Mouse (Mus musculus): ENCODE results near the gene Slc16a1. TPM values are rescaled to one million over a fixed set of nuclear protein-coding genes. Genes with fewer than 3 reads are reported as not detected.
"Not testable (repeated sequence)": the region's sequence is repeated elsewhere in the genome, so short reads cannot be mapped to it uniquely, and the experiment has no call there.

Gene Slc16a1
- polyA plus RNA-seq, 1 experiment from 2014 or later: 29.6 TPM

DNA sequence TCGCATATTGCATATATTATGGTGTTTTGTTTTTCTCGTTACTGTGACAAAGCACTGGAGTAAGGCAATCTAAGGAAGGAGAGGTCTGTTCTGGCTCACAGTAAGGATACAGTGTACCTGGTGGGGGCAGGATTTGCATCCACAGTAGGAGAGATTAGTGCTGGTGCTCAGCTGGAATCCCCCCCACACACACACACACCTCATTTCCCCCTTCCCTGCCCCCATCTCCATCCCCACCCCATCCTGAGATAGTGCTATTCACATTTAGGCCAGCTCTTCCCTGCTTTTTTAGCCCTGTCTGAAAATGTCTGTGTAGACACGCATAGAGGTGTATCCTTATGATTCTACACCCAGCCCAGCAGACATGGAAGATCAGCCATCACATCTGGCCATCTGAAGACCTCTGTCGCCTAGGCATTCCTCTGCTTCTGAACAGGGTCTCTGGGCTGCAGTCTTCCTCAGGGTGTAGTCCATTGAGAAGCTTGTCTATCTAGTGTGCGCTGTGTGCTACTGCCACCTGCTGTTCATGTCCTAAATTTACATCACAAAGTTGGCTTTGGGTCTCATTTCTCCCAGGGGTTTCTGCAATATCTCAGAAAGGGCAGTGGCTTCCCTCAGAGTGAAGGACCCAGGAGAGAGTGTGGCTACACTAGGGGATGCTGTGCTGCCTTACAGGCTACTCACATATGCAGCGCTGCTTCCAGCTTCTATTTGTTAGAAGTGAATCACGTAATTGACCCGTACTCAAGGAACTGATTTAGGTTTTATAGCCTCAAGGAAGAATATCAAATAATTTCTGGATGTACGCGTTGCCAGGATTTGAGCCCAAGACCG lies 44.4 kb downstream of the Slc16a1 start:
- Histone ChIP-seq H3K4me1 (no peaks in the 10 kb centered on the region), H3K27me3 (no peaks in the 10 kb centered on the region), H3K27ac (no peak overlapping the region), H3K9ac (no peak overlapping the region), H3K9me3 (no peaks in the 10 kb centered on the region), H3K4me3 (no peak overlapping the region), H3K4me2 (no peak overlapping the region), H3K36me3 (no peaks in the 10 kb centered on the region)
- ATAC-seq (ENCODE audit: insufficient number of reproducible peaks, insufficient read depth, low FRiP score, low TSS enrichment, low read depth): no peak
- 55% methylated on average over 11 of the region's 11 CpGs for WGBS

DNA sequence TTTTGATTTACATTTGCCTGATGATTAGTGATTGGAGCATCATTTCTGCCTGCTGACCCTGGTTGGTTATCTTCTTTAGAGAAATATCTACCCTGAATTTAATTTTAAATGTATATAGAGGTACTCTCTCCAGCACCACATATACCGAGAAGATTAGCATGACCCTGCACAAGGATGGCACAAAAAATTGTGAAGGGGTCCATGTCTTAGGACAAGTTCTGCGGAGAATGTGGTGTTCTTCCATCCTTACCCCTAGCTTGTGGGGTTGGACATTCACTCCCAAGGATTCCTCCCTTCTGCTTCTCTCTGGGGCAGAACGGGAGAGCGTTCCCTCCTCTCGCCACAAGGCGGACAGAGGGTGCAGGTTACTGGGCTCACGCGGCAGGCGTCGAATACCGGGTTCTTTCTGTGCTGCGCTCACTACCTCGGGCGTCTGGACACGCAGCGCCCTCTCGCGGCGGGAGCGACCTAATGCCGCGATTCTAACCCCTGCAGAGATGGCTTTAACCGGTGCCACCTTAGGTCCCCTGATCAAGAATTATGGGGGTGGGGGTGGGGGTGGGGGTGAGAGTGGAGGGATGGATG lies 62.4 kb downstream of the Slc16a1 start:
- Histone ChIP-seq H3K27me3 (no peaks in the 10 kb centered on the region), H3K27ac (no peak overlapping the region), H3K4me1 (no peaks in the 10 kb centered on the region), H3K4me3 (no peak overlapping the region), H3K36me3 (no peaks in the 10 kb centered on the region), H3K9me3 (no peaks in the 10 kb centered on the region), H3K4me2 (peak overlapping the region; percentile 27), H3K9ac (no peak overlapping the region)
- ATAC-seq (ENCODE audit: insufficient number of reproducible peaks, insufficient read depth, low FRiP score, low TSS enrichment, low read depth): peak; percentile 71; the same call in 1 of the 2 replicates
- 6% methylated on average over 23 of the region's 23 CpGs for WGBS

DNA sequence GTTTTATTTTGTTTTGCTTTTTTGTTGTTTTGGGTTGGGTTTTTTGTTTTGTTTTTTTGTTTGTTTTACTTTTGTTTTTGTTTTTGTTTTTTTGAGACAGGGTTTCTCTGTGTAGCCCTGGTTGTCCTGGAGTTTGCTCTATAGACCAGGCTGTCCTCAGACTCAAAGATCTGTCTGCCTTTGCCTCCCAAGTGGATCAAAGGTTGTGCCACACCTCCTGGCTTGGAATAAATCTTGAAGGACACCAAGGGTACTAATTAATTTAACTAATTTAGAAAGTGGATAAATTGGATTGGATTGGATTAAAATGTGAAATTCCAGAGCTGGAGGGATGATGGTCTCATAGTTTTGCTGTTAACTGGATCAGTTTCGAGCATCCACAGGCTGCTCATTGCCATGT lies 63.3 kb downstream of the Slc16a1 start:
- no peaks in the 10 kb centered on the region for H3K27me3 ChIP-seq
- no peaks in the 10 kb centered on the region for H3K36me3 ChIP-seq
- no peak for ATAC-seq (ENCODE audit: insufficient number of reproducible peaks, insufficient read depth, low FRiP score, low TSS enrichment, low read depth)
- WGBS: 91% methylated on average over 1 of the region's 1 CpGs
- H3K4me1 ChIP-seq: peaks cover 2% of the 10 kb centered on the region; the same call in 1 of the 2 replicates
- H3K4me3 ChIP-seq: no peak overlapping the region
- H3K9ac ChIP-seq: no peak overlapping the region
- no peaks in the 10 kb centered on the region for H3K9me3 ChIP-seq
- H3K4me2 ChIP-seq: no peak overlapping the region
- H3K27ac ChIP-seq: no peak overlapping the region

DNA sequence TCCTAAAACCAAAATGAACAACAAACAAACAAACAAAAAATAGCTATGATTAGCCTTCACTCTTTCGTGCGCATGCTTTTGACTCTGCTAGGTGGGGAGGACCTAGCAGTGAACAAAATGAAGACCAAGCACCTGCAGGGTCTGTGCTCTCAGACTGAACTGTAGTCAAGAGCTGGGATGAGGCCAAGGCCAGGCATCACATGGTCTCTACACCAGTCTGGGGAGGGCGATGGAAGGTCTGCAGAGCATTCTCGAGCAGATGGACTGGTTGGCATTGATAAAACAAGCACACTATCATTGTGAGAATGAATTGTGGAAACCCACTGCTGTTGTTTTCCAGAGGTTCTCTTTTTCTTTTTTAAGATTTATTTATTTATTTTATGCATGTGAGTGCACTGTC lies 65.5 kb downstream of the Slc16a1 start:
- H3K4me1 ChIP-seq: peaks cover 7% of the 10 kb centered on the region

DNA sequence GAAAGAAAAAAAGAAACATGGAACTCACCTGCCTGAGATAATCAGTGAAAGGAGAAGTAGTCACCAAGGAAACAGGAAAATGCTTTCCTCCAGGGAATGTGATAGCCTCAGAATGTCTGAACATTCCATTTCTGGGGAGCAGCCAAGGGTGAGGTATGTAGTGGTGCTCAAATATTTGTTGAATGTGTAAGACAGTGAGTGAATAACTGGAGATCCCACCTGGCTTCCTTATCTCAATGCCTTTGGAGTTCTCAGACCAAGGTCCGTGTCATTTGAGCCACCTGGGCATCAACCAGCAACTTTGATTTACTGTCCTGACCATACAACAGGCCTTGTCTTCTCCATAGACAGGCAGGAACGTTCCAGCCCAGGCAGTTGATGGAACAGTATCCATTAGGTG lies 68.0 kb downstream of the Slc16a1 start:
- Histone ChIP-seq H3K27me3 (no peaks in the 10 kb centered on the region), H3K27ac (no peak overlapping the region), H3K4me3 (no peak overlapping the region), H3K4me2 (no peak overlapping the region), H3K9ac (no peak overlapping the region), H3K36me3 (no peaks in the 10 kb centered on the region), H3K9me3 (no peaks in the 10 kb centered on the region), H3K4me1 (peaks cover 7% of the 10 kb centered on the region)
- 89% methylated on average over 2 of the region's 2 CpGs for WGBS
- ATAC-seq (ENCODE audit: insufficient number of reproducible peaks, insufficient read depth, low FRiP score, low TSS enrichment, low read depth): no peak

More for the DNA sequence above, 65.5 kb downstream of the Slc16a1 start:
- WGBS: 92% methylated on average over 4 of the region's 4 CpGs
- no peak overlapping the region for H3K4me3 ChIP-seq
- H3K9me3 ChIP-seq: no peaks in the 10 kb centered on the region
- H3K4me2 ChIP-seq: no peak overlapping the region
- no peaks in the 10 kb centered on the region for H3K27me3 ChIP-seq
- H3K9ac ChIP-seq: no peak overlapping the region
- H3K27ac ChIP-seq: no peak overlapping the region
- no peak for ATAC-seq (ENCODE audit: insufficient number of reproducible peaks, insufficient read depth, low FRiP score, low TSS enrichment, low read depth)
- H3K36me3 ChIP-seq: no peaks in the 10 kb centered on the region

DNA sequence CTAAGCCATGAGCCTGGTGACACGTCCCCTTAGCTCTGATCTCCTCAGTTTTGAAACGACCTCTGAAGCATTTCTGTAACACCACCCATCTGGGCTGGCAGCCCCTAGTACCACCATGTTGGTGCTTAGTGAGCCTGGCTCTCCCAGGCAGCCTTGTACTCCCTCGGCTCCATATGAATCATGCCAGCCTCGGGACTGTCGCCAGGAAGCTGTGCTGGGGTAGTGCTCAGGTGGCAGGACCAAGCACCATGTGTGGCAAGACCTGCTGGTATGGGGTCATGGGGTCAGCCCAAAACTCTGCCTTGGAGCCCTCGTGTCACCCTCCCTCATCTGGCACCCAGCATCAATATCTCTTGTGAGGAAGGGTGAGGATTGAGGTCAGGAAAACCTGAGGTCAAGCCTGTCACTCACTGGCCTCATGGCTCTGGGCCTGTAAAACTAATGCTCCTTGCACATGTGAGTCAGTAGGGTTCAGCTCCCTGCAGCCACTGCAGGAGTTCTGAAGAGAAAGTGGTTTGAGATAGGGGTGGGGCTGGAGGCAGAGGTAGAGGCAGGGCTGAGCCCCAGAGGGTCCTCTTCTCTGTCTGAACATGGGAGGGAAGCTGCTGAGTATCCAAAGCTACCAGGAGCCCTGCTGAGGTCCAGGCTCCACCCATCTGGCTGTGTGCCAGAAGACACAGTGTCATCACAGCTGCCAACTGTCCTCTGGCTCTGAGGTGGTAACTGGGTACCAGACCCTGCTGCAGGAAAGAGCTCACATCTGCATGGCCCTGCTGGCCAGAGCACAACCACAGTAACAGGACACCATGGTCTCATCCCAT lies 68.7 kb downstream of the Slc16a1 start:
- H3K4me3 ChIP-seq, H3K4me1 ChIP-seq, H3K27me3 ChIP-seq, H3K36me3 ChIP-seq, H3K4me2 ChIP-seq, H3K27ac ChIP-seq, H3K9me3 ChIP-seq, H3K9ac ChIP-seq: not testable (repeated sequence)
- ATAC-seq (ENCODE audit: insufficient number of reproducible peaks, insufficient read depth, low FRiP score, low TSS enrichment, low read depth): peak; percentile 45; the same call in 1 of the 2 replicates
- 66% methylated on average over 6 of the region's 6 CpGs for WGBS

DNA sequence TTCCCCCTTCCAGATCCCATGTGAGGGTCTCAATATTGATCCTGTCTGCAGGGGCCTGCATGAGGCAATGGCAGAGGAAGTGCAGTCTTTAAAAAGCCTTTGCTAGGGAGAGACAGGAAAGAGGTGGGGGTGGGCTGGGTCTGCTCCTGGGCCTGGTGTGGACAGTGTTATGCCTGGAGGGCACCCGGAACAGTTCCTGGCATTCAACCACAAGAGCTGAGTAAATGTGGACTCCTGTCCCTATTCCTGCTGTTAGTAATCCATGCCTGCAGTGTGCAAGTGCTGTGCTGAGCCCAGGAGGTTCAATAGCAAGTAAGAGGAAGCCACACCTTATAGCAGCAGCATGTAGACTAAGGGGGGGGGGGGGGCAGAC lies 69.3 kb downstream of the Slc16a1 start:
- ATAC-seq (ENCODE audit: insufficient number of reproducible peaks, insufficient read depth, low FRiP score, low TSS enrichment, low read depth): 0 out of 2 replicates have a peak, but pooled peaks have one; percentile 34
- WGBS: 41% methylated on average over 1 of the region's 1 CpGs
- not testable (repeated sequence) for H3K9me3 ChIP-seq, H3K4me2 ChIP-seq, H3K27me3 ChIP-seq, H3K36me3 ChIP-seq, H3K27ac ChIP-seq, H3K4me3 ChIP-seq, H3K4me1 ChIP-seq, H3K9ac ChIP-seq

Other genes with a start within 250 kb of the Slc16a1 start
- gene Lrig2, start 126.8 kb upstream of the Slc16a1 start, polyA plus RNA-seq (2015; fragmentation: Nextera tagmentation; extraction: Ambion mirVana): 21.1 and 25.4 TPM in 2 replicates
- gene Ppm1j, start 142.4 kb downstream of the Slc16a1 start, polyA plus RNA-seq (2015; fragmentation: Nextera tagmentation; extraction: Ambion mirVana): 3.4 and 3.5 TPM in 2 replicates
- gene Fam19a3, start 143.2 kb downstream of the Slc16a1 start, polyA plus RNA-seq (2015; fragmentation: Nextera tagmentation; extraction: Ambion mirVana): 0.15 and 0.25 TPM in 2 replicates
- gene Rhoc, start 149.7 kb downstream of the Slc16a1 start, polyA plus RNA-seq (2015; fragmentation: Nextera tagmentation; extraction: Ambion mirVana): 145 and 158 TPM in 2 replicates
- 56.3 and 59.7 TPM in 2 replicates for gene Mov10, start 179.9 kb downstream of the Slc16a1 start, polyA plus RNA-seq (2015; fragmentation: Nextera tagmentation; extraction: Ambion mirVana)
- gene St7l, start 225.3 kb downstream of the Slc16a1 start, polyA plus RNA-seq (2015; fragmentation: Nextera tagmentation; extraction: Ambion mirVana): 35.7 and 40.9 TPM in 2 replicates
- gene Capza1, start 225.8 kb downstream of the Slc16a1 start, polyA plus RNA-seq (2015; fragmentation: Nextera tagmentation; extraction: Ambion mirVana): 186 and 190 TPM in 2 replicates

All from embryonic facial prominence, embryonic 13.5 days (tissue).